Mouse (Mus musculus): ENCODE measurements around the gene Zcchc7.

The Zcchc7 gene

GRCm38 (mm10) chr4:44967402-44967801, 211.7 kb downstream of the Zcchc7 start:
- DNase-seq, result no peak

GRCm38 (mm10) chr4:44970056-44970455, 214.4 kb downstream of the Zcchc7 start:
- DNase-seq, result peak in 1 of 2 experiments; percentile 26

- DNase-seq, result peak; percentile 65 to 75
Observed at GRCm38 (mm10) chr4:44970612-44971110, 215.0 kb downstream of the Zcchc7 start.

DNA sequence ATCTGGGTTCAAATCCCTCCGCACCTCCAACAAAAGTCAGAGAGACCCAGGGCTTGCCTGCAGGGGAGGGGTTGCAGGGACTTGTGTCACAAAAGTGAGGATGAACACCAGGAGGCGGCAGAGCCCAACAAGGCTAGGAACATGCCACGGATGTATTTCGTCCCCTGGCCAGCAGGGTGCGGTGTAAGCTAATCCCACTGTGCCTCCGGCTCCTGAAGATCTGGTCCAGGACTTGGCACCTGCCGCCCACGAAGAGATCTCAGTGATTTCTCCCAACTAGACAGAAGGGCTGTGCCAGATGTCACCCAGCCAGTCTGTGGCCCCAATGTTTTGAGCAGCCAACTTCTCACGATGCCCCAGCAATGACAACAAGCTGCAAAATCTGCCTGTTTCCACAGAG, 217.8 kb downstream of the Zcchc7 start:
- peak; percentile 92 to 93 for DNase-seq

- DNase-seq, result no peak
Observed at GRCm38 (mm10) chr4:44973871-44974270, 218.2 kb downstream of the Zcchc7 start.

DNA sequence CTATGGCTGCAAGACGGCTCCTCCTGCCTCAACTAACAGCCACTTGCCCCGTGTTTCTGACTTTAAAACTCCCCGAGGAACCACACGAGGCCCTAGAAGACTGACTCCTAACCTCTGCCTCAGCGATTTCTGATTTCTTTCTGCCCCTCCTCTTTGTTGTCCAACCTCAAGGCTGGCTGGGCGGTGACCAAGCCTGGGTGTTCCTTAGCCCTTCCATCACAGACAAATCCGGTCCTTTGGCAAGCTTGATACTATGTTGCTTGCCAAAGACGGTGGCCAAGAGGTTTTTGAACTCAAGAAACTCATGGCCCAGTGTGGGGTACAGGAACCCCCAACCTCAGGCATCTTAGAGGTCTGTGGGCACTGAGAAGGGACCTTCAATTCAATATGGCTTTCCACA, 218.7 kb downstream of the Zcchc7 start:
- peak; percentile 28 to 56 for DNase-seq

- DNase-seq, result peak; percentile 40 to 60
Observed at GRCm38 (mm10) chr4:44976026-44976615, 220.4 kb downstream of the Zcchc7 start.

- DNase-seq, result peak in 1 of 2 experiments; percentile 15
Observed at GRCm38 (mm10) chr4:44976921-44977710, 221.4 kb downstream of the Zcchc7 start.

GRCm38 (mm10) chr4:44978175-44978574, 222.5 kb downstream of the Zcchc7 start:
- peak in 1 of 2 experiments; percentile 11 for DNase-seq

DNA sequence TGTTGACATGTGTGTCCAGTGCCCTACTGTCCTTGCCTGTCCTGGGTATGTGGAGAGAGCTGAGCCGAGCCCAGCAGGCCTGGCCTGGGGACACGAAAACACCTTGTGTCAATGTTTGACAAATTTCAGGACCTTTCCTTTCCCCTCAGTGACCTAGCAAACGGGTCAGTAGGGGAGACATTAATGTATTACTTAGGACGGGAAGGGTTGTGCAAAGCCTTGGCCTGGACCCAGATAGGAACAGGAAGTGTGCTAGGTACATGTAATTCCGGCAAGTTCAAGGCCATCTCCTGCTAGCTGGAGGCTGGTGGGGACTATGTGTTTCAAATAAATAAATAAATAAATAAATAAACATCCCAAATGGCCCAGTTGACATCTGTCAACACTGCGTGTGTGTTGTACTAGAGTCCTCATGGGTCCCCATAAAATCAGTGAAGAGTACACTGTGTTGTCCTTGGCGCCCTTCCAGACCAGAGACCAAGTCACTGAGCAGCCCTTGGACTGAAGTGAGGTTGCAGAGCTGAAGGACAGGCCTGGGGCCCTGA, 224.2 kb downstream of the Zcchc7 start:
- DNase-seq, result peak; percentile 71 to 82

DNA sequence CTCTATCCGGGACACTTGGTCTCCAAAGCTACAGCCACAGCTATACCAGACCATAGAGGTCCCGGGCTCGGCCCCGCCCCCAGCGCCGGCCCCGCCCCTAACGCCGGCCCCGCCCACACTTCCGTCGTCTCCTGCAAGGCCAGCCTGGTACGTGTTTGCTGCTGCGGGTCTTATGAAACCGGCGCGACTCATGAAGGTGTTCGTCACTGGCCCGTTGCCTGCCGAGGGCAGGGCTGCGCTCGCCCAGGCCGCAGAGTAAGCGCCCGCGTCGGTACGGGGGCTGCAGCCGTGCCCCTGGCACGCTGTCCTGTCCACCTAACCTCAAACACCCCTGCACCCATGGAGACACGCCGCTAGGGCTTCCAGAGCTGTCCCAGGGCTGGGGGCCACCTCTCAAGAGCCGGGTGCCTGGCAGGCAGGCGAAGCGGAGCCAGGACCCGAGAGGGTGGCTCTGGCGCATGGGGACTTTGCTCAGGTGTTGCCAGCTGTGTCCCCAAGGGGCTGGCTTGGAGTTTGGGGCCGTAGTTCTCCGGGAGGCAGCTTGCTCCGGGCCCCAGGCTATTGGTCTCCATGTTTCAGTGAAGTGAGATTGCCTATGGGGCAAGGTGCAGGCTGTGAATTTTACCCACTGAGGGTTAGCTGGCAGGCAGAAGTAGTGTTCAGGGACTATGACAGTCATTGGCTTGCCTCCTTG, 225.8 kb downstream of the Zcchc7 start, which contains the start of gene Grhpr:
Gene Grhpr, plus strand, starts transcription at position 116 of the 694 bp plus-strand sequence.
- peak; percentile 86 to 93 for DNase-seq

Measured in kidney, postnatal 25 days (tissue).